Mouse (Mus musculus): Measurements from ENCODE around the gene She.

The She gene

GRCm38 (mm10) chr3:89863716-89864509, 32.7 kb downstream of the She start:
- DNase-seq (ENCODE audit: low spot score), result no peak

- DNase-seq (ENCODE audit: low spot score), result no peak
Measured at GRCm38 (mm10) chr3:89865020-89865419, 33.9 kb downstream of the She start.

GRCm38 (mm10) chr3:89865764-89866163, 34.6 kb downstream of the She start:
- no peak for DNase-seq (ENCODE audit: low spot score)

- DNase-seq (ENCODE audit: low spot score), result no peak
Measured at GRCm38 (mm10) chr3:89867651-89868050, 36.5 kb downstream of the She start.

GRCm38 (mm10) chr3:89868357-89868756, 37.2 kb downstream of the She start:
- no peak for DNase-seq (ENCODE audit: low spot score)

- DNase-seq (ENCODE audit: low spot score), result no peak
Measured at GRCm38 (mm10) chr3:89868956-89869355, 37.8 kb downstream of the She start.

GRCm38 (mm10) chr3:89869556-89869955, 38.4 kb downstream of the She start:
- no peak for DNase-seq (ENCODE audit: low spot score)

- no peak for DNase-seq (ENCODE audit: low spot score)
Measured at GRCm38 (mm10) chr3:89870472-89871271, 39.5 kb downstream of the She start.

GRCm38 (mm10) chr3:89871339-89871914, 40.3 kb downstream of the She start:
- no peak for DNase-seq (ENCODE audit: low spot score)

GRCm38 (mm10) chr3:89872209-89872608, 41.0 kb downstream of the She start:
- DNase-seq (ENCODE audit: low spot score), result no peak

GRCm38 (mm10) chr3:89872684-89873083, 41.5 kb downstream of the She start:
- DNase-seq (ENCODE audit: low spot score), result no peak

GRCm38 (mm10) chr3:89874076-89874475, 42.9 kb downstream of the She start:
- no peak for DNase-seq (ENCODE audit: low spot score)

GRCm38 (mm10) chr3:89875021-89875420, 43.9 kb downstream of the She start:
- DNase-seq (ENCODE audit: low spot score), result no peak

- no peak for DNase-seq (ENCODE audit: low spot score)
Measured at GRCm38 (mm10) chr3:89875781-89876180, 44.6 kb downstream of the She start.

GRCm38 (mm10) chr3:89876469-89876868, 45.3 kb downstream of the She start:
- DNase-seq (ENCODE audit: low spot score), result no peak

GRCm38 (mm10) chr3:89877129-89877528, 46.0 kb downstream of the She start:
- no peak for DNase-seq (ENCODE audit: low spot score)

GRCm38 (mm10) chr3:89878456-89878855, 47.3 kb downstream of the She start:
- DNase-seq (ENCODE audit: low spot score), result no peak

- DNase-seq (ENCODE audit: low spot score), result no peak
Measured at GRCm38 (mm10) chr3:89879326-89879725, 48.2 kb downstream of the She start.

GRCm38 (mm10) chr3:89880036-89880851, 49.1 kb downstream of the She start:
- DNase-seq (ENCODE audit: low spot score), result no peak

- DNase-seq (ENCODE audit: low spot score), result no peak
Measured at GRCm38 (mm10) chr3:89882556-89883181, 51.5 kb downstream of the She start.

- no peak for DNase-seq (ENCODE audit: low spot score)
Measured at GRCm38 (mm10) chr3:89883582-89884041, 52.4 kb downstream of the She start.
